Mouse (Mus musculus): ENCODE results near the gene Rnf212b. TPM values are rescaled to one million over a fixed set of nuclear protein-coding genes. Genes with fewer than 3 reads are reported as not detected.

Rnf212b gene
- polyA plus RNA-seq, 1 experiment = 9.5 TPM

- H3K36me3 ChIP-seq (ENCODE audit: control insufficient read depth, insufficient read depth, low read length) = no peaks in the 10 kb centered on the region
- H3K4me3 ChIP-seq (ENCODE audit: control insufficient read depth, low read depth, low read length) = peak overlapping the region; percentile 88
- peaks cover 3% of the 10 kb centered on the region for H3K4me1 ChIP-seq (ENCODE audit: control insufficient read depth, insufficient read depth, low read length)
- peak overlapping the region; percentile 76 for H3K27ac ChIP-seq (ENCODE audit: control insufficient read depth, insufficient read depth, low read depth, low read length)
- no peak for TF ChIP-seq CTCF (IDR thresholded peaks at IDR 0.05; ENCODE audit: control insufficient read depth, insufficient read depth, insufficient replicate concordance, low read depth, low read length)
- TF ChIP-seq POLR2A (IDR thresholded peaks at IDR 0.05; ENCODE audit: control insufficient read depth, low read depth, low read length) = peak; percentile 68
- no peaks in the 10 kb centered on the region for H3K27me3 ChIP-seq (ENCODE audit: control insufficient read depth, insufficient read depth, low read length)
These were observed 49.8 kb downstream of the Rnf212b start for GRCm38 (mm10) chr14:54863501-54864312.

GRCm38 (mm10) chr14:54864313-54865036 is 50.5 kb downstream of the Rnf212b start:
- peak overlapping the region; percentile 55 for H3K27ac ChIP-seq (ENCODE audit: control insufficient read depth, insufficient read depth, low read depth, low read length)
- peak overlapping the region; percentile 88 for H3K4me3 ChIP-seq (ENCODE audit: control insufficient read depth, low read depth, low read length)
- peaks cover 3% of the 10 kb centered on the region for H3K4me1 ChIP-seq (ENCODE audit: control insufficient read depth, insufficient read depth, low read length)
- TF ChIP-seq CTCF (IDR thresholded peaks at IDR 0.05; ENCODE audit: control insufficient read depth, insufficient read depth, insufficient replicate concordance, low read depth, low read length) = no peak
- no peaks in the 10 kb centered on the region for H3K36me3 ChIP-seq (ENCODE audit: control insufficient read depth, insufficient read depth, low read length)
- H3K27me3 ChIP-seq (ENCODE audit: control insufficient read depth, insufficient read depth, low read length) = no peaks in the 10 kb centered on the region

- H3K27ac ChIP-seq (ENCODE audit: control insufficient read depth, insufficient read depth, low read depth, low read length) = no peak overlapping the region
- no peaks in the 10 kb centered on the region for H3K36me3 ChIP-seq (ENCODE audit: control insufficient read depth, insufficient read depth, low read length)
- TF ChIP-seq CTCF (IDR thresholded peaks at IDR 0.05; ENCODE audit: control insufficient read depth, insufficient read depth, insufficient replicate concordance, low read depth, low read length) (no peak), POLR2A (IDR thresholded peaks at IDR 0.05; ENCODE audit: control insufficient read depth, low read depth, low read length) (no peak)
- peak overlapping the region; percentile 39; the same call in 1 of the 2 replicates for H3K4me3 ChIP-seq (ENCODE audit: control insufficient read depth, low read depth, low read length)
- no peaks in the 10 kb centered on the region for H3K27me3 ChIP-seq (ENCODE audit: control insufficient read depth, insufficient read depth, low read length)
- peaks cover 3% of the 10 kb centered on the region for H3K4me1 ChIP-seq (ENCODE audit: control insufficient read depth, insufficient read depth, low read length)
These were observed 51.7 kb downstream of the Rnf212b start for GRCm38 (mm10) chr14:54865626-54866025.

DNA sequence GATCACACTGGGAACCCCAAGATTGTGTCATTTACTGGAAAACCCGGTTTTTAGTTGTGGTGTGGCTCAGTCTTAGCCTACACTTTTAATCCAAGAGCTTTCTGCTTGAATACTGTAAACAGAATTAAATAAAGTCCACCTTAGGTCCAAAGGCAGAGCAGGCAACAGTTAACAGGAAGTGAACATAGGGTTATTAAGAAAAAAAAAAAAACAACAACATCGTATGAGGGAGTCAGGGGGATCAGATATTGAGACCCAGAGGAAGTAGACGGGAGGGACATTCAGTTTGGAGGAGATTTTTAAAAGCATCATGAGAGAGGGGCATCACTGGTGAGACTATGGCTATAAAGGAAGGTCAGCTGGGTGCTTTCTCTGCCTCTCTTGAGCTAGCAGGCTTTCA is 52.3 kb downstream of the Rnf212b start:
- TF ChIP-seq POLR2A (IDR thresholded peaks at IDR 0.05; ENCODE audit: control insufficient read depth, low read depth, low read length) = no peak
- TF ChIP-seq CTCF (IDR thresholded peaks at IDR 0.05; ENCODE audit: control insufficient read depth, insufficient read depth, insufficient replicate concordance, low read depth, low read length) = no peak

DNA sequence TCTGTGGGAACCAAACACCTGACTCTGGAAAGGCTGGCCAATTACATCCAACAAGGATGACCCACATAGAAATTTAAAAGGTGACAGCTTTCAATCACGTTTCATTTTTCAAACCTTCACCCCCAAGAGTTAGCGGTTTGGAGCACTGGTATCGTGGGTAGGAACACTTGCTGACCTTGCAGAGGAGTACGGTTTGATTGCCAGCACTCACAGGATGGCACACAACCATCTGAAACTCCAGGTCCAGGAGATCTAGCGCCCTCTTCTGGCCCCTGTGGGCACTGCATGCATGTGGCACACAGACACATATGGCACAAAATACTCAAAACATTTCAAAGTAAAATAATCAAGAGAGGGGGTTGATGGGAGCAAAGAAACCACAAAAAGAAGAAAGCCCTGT is 53.0 kb downstream of the Rnf212b start:
- TF ChIP-seq POLR2A (IDR thresholded peaks at IDR 0.05; ENCODE audit: control insufficient read depth, low read depth, low read length) (no peak), CTCF (IDR thresholded peaks at IDR 0.05; ENCODE audit: control insufficient read depth, insufficient read depth, insufficient replicate concordance, low read depth, low read length) (peak; percentile 86; the same call in 1 of the 2 replicates)
- H3K36me3 ChIP-seq (ENCODE audit: control insufficient read depth, insufficient read depth, low read length) = no peaks in the 10 kb centered on the region
- H3K27ac ChIP-seq (ENCODE audit: control insufficient read depth, insufficient read depth, low read depth, low read length) = no peak overlapping the region
- H3K27me3 ChIP-seq (ENCODE audit: control insufficient read depth, insufficient read depth, low read length) = no peaks in the 10 kb centered on the region
- H3K4me1 ChIP-seq (ENCODE audit: control insufficient read depth, insufficient read depth, low read length) = peaks cover 3% of the 10 kb centered on the region
- H3K4me3 ChIP-seq (ENCODE audit: control insufficient read depth, low read depth, low read length) = peak overlapping the region; percentile 14

More for the DNA sequence above, 52.3 kb downstream of the Rnf212b start:
- Histone ChIP-seq H3K4me1 (ENCODE audit: control insufficient read depth, insufficient read depth, low read length) (peaks cover 3% of the 10 kb centered on the region), H3K27me3 (ENCODE audit: control insufficient read depth, insufficient read depth, low read length) (no peaks in the 10 kb centered on the region), H3K36me3 (ENCODE audit: control insufficient read depth, insufficient read depth, low read length) (no peaks in the 10 kb centered on the region), H3K27ac (ENCODE audit: control insufficient read depth, insufficient read depth, low read depth, low read length) (no peak overlapping the region), H3K4me3 (ENCODE audit: control insufficient read depth, low read depth, low read length) (peak overlapping the region; percentile 18; the same call in 1 of the 2 replicates)

- no peak overlapping the region; the same call in 1 of the 2 replicates for H3K4me3 ChIP-seq (ENCODE audit: control insufficient read depth, low read depth, low read length)
- no peaks in the 10 kb centered on the region for H3K27me3 ChIP-seq (ENCODE audit: control insufficient read depth, insufficient read depth, low read length)
- H3K36me3 ChIP-seq (ENCODE audit: control insufficient read depth, insufficient read depth, low read length) = no peaks in the 10 kb centered on the region
- no peak overlapping the region for H3K27ac ChIP-seq (ENCODE audit: control insufficient read depth, insufficient read depth, low read depth, low read length)
- H3K4me1 ChIP-seq (ENCODE audit: control insufficient read depth, insufficient read depth, low read length) = peaks cover 3% of the 10 kb centered on the region
- no peak for TF ChIP-seq CTCF (IDR thresholded peaks at IDR 0.05; ENCODE audit: control insufficient read depth, insufficient read depth, insufficient replicate concordance, low read depth, low read length)
- no peak for TF ChIP-seq POLR2A (IDR thresholded peaks at IDR 0.05; ENCODE audit: control insufficient read depth, low read depth, low read length)
These were observed 54.1 kb downstream of the Rnf212b start for GRCm38 (mm10) chr14:54868026-54868425.

DNA sequence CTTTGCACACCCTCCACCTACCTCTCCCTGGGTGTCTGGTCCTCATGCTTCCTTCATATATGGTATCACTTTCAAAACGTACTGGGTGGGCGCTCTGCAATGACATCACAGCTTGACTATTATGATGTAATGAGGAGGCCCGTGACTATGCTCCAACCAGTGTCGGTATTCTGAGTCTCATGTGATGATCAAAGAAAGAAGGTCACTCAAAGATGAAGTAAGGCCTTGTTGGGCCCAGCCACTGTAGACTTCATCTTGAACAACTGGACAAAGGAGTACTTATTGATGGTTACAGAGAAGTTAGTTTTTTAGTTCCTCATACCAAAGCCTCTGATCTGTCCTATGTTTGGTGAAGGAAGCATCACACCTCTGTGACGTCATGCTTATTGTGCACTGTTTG is 56.9 kb downstream of the Rnf212b start, which contains the start of gene Homez:
TSS of gene Homez (minus strand) at position 101 of the 400 bp plus-strand sequence.
- H3K4me3 ChIP-seq (ENCODE audit: control insufficient read depth, low read depth, low read length) = peak within 1 kb of the TSS; percentile 74
- no peaks in the 10 kb centered on the region for H3K27me3 ChIP-seq (ENCODE audit: control insufficient read depth, insufficient read depth, low read length)
- no peaks in the 10 kb centered on the region for H3K36me3 ChIP-seq (ENCODE audit: control insufficient read depth, insufficient read depth, low read length)
- H3K27ac ChIP-seq (ENCODE audit: control insufficient read depth, insufficient read depth, low read depth, low read length) = peak within 1 kb of the TSS; percentile 29; the same call in 1 of the 2 replicates
- H3K4me1 ChIP-seq (ENCODE audit: control insufficient read depth, insufficient read depth, low read length) = peaks cover 3% of the 10 kb centered on the region
- TF ChIP-seq POLR2A (IDR thresholded peaks at IDR 0.05; ENCODE audit: control insufficient read depth, low read depth, low read length) = no peak; the same call in 1 of the 2 replicates
- no peak for TF ChIP-seq CTCF (IDR thresholded peaks at IDR 0.05; ENCODE audit: control insufficient read depth, insufficient read depth, insufficient replicate concordance, low read depth, low read length)
